Mouse (Mus musculus) olfactory bulb, adult 2 months (tissue): ENCODE data around the gene Trim45.

Source experiments
- CTCF ChIP-seq: fragments of 200-500 bp; IDR thresholded peaks from 2 replicates; pipeline ENCODE4 v1.5.1; 2012; ENCODE audit warnings: low read depth, mild to moderate bottlenecking, low read length, moderate library complexity; ENCODE audit not compliant: insufficient read depth
- POLR2A ChIP-seq: fragments of 200-500 bp; IDR thresholded peaks from 2 replicates; pipeline ENCODE4 v1.6.1; 2012; ENCODE audit warnings: mild to moderate bottlenecking, low read depth, low read length, moderate library complexity; ENCODE audit not compliant: insufficient read depth

DNA sequence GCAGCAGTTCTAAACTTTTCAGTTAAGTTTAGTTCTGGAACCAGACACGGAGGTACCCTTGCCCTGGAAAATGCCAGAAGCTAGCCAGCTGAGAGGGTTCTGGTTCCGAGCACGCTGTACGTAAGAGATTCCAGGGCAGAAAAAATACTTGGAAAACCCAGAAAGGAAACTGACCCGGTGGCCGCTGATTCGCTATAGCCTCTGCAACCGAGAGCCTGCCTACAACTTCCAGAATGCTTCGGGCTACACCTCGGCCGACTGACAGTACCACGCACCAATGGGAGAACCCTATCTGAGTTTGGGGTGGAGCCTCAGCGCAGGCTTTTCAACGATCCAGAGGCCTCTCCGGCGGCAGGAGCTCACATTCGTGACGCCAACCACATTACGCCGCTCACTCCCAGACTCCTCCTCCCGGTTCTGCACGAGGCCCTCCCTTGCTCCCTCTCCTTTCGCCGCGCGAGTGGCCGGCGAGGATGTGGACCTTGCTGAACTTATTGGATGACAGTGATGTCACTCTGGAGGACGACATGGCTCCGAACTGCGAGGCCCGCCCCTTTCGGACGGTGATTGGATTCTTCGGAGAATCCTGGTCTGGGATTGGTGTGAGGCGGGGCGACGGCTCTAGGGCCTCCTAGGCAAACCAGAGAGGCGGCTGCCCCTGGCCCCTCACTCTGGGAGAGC, at the start of gene Trim45:
- no peak for TF ChIP-seq CTCF
- peak; percentile 74 for TF ChIP-seq POLR2A
